Mouse (Mus musculus) left cerebral cortex, adult 18-20 months (tissue): Measurements from ENCODE around the gene Pcdh19. TPM values are rescaled to one million over a fixed set of nuclear protein-coding genes. Genes with fewer than 3 reads are reported as not detected.

Experiments used
- DNase-seq, 2 experiments: peaks; one replicate each; pipeline ENCODE4 v3.0.0; 2021 to 2022; ENCODE audit warnings: low spot score in 2 of 2, mixed read lengths in 1 of 2
- total RNA-seq, 2 experiments: library from RNA; stranded (reverse); gene quantifications; 2 replicates each; pipeline ENCODE4 v1.2.3; 2021

The Pcdh19 gene
- total RNA-seq, 2 experiments from 2014 or later: 30.9 to 37.3 TPM

GRCm38 (mm10) chrX:133660111-133660510, 28.7 kb downstream of the Pcdh19 start:
- no peak for DNase-seq

DNA sequence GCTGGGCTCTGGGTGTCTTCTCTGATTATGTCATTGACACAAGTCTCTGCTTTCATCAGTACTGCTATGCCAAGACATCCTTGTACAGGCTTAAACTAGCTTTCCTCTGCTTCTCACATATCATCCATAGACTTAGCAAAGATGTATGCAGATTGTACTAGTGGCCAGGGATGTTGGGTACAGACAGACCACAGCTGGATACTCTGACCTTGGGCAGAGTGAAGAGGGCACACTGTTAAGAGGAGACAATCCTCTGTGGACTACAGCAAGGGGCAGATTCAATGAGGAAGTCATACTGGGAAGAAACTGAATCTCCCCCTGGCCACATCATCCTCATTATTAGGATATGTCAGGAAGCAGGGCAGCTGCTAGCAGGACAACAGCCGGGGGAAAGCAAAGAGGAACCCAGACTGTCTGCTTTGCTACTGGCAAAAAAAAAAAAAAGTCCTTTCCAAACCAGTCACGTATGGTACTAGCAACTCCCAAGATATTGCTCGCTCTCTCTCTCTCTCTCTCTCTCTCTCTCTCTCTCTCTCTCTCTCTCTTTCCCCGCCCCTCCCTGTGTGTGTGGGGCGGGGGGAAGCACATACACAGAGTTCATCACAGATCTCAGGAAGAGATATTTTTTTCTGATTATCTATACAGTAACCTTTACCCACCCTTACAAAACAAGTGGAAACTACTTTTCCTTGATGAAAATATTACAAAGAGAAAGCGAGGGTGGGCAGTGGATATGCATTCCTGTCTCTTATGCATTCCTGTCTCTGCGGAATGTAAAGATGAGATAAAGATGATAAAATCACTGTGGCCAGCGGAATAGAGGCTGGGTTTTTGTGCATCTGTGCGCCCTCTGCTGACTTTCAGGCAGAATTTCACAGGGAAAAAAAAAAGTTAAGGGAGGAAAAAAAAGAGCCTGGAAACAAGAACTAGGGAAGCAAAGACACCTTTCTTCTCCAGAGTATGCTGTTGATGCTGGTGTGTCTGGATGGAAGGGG, 31.2 kb downstream of the Pcdh19 start:
- no peak for DNase-seq

DNA sequence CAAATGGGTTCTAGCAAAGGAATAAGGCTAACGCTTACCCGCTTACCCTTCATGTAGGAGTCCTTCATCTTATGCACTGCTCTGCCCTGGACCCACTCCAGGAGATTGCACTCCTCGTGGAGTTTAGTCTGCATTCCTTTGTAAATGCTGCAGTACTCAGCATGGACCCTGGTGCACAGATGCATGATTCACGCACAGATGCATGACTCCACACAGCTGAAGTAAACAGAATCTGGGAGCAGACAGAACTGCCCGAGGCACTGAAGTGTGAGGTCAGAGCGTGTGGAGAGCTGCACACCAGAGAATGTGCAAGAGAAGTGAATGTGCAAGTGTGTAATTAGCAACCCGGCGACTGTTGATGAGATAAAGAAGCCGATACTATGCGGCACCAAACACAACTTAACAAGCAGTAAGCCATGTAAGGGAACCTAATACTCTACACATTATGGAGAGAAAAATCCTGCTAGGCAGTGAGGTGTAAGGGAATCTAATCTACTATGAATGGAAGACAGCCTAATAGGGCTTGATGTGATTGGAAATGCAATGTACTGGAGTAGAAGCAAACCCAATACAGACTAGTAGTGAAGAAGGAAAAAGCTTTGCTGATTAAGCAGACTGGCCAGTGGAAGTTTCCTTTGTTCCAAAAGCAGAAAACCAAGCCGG, 32.8 kb downstream of the Pcdh19 start:
- DNase-seq: no peak

GRCm38 (mm10) chrX:133655196-133655595, 33.6 kb downstream of the Pcdh19 start:
- DNase-seq: no peak

DNA sequence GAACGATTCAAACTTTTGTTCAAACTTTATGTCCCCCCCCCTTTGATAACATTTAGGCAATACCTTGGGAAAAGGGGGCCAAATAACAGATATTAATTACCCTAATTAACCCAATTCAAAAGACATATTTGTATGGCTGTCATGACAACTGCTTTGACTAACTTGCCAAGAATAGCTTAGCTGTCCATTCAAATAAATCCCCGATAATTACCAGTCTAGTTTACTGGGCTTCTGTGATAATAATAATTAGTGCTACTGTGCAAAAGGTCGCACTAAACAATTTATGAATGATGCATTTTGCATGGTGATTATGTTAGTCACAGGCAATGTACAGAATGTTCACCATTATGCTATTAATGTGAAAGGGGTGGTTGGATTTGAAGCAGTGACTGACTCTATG, 35.7 kb downstream of the Pcdh19 start:
- DNase-seq: no peak

DNA sequence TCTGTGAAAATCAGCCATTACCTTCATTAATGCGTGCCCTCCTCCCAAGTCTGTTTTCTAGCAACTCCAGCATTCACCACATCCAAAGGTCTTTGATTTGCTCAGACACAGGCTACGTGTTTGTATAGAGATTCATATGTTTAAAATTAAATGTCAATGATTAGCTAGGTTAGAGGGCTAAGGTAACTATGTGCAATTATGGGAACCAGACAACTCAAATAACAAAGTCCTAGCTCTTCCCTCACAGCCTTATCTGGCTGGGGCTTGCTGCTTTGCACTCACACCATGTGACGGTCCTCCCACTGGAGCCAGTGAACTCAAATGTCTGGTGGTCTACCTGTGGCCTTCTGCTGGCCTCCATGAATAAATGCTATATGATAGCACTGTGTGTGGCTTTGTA, 38.4 kb downstream of the Pcdh19 start:
- no peak for DNase-seq

DNA sequence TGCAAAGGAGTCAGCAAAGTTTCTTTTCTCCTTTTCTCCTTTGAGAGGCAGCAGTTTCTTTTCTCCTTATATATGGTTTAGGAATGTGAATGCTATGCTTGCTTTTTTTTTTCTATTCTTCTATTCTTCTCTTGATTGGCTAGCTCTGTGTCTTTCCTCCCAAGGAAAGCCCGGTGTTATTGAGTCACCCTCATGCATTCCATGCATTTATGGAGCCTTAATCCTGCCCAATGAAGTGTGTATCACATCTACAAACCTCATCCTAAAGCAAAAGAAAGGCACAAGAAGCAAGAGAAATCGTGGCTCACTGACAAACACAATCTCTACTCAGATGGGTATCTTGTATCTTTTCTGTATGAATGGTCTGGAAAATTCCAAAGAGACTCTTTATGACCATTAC, 41.0 kb downstream of the Pcdh19 start:
- no peak for DNase-seq

- DNase-seq: no peak
Observed at GRCm38 (mm10) chrX:133639445-133639844, 49.3 kb downstream of the Pcdh19 start.

DNA sequence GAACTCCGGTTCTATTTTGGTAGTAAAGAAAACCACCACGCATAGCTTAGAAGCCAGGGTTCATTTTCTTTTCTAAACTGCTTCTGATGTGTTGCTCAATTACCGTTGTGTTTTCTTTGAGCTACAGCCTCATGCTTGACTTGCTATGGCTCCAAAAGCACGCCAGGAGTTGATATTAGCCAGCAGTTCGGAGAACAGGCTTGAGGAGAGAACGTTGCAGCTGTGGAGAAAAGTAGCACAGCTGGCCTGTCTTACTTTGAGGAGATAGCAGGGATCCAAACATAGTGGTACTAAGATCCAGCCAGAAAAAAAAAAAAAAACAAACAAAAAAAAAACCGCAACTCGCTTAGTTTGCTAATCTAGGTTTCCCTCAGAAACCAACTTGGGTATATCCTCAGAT, 59.2 kb downstream of the Pcdh19 start:
- DNase-seq: no peak

GRCm38 (mm10) chrX:133618222-133618621, 70.6 kb downstream of the Pcdh19 start:
- DNase-seq: no peak

- no peak for DNase-seq
Observed at GRCm38 (mm10) chrX:133605828-133606227, 83.0 kb downstream of the Pcdh19 start.

GRCm38 (mm10) chrX:133604272-133604671, 84.5 kb downstream of the Pcdh19 start:
- DNase-seq: no peak

- DNase-seq: no peak
Observed at GRCm38 (mm10) chrX:133602068-133602467, 86.7 kb downstream of the Pcdh19 start.

DNA sequence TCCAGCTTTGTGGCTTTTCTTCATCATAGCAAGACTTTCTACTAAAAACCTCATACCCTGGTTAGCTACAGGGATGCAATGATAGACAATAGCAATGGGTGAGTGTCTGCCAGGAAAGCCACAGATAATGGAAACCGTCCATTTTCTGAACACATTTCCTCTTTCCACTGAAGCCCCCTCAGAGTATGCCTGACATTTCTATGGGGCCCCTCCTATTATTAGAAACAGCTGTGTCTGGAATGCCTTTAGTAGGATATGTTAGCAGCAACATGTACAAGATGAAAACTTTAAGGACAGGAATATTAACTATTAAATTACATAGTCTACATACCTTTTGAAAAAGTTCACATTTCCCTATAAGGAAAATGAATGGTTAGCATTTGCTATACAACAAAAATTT, 87.1 kb downstream of the Pcdh19 start:
- DNase-seq: no peak

DNA sequence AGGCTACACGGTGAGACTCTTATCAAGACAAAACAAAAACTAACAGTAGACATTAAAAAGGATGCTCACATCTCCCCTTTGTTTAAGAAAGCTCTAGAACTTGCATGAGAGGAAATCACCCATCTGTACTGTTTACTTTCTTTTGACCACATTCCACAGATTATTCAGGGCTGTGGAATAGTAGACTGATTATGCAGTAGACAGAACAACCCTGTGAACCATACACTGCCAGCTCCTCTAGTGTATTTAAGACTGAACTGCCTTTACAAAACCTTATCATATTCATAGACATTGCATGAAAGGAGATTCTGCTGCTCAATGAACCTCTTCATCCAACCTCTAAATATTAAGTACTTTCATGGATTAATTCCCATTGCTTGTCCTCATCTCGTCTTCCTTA, 87.6 kb downstream of the Pcdh19 start:
- no peak for DNase-seq

- DNase-seq: no peak
Observed at GRCm38 (mm10) chrX:133575601-133576382, 113.0 kb downstream of the Pcdh19 start.

DNA sequence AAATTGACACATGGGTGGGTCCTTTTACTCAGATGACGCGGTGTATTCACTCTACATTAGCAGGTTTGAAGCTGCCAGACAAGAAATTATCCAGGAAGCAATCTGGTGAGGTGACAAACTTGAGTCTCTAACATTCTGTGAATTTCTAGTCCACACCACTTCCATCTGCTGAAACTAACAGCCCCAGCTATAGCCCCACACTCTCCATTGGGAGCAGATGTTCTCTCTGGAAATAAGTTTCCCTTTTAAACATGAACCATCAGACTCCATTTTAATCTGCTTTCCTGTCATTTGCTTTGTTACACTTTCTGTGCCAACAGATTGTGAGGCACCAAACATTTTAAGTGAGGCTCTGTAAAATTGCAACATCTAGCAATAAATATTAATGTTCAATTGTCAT, 123.4 kb downstream of the Pcdh19 start:
- no peak for DNase-seq
